Mouse (Mus musculus): ENCODE measurements around the gene Ier5.

GRCm38 (mm10) chr1:155050174-155050573 is 49.3 kb downstream of the Ier5 start:
- TF ChIP-seq CTCF (IDR thresholded peaks at IDR 0.05; ENCODE audit: insufficient read depth, low read length) (no peak), POLR2A (IDR thresholded peaks at IDR 0.05; ENCODE audit: borderline replicate concordance, extremely low read depth, low read depth, low read length) (no peak)
